Mouse (Mus musculus) midbrain, embryonic 12.5 days (tissue): ENCODE measurements around the gene Aaas. TPM values are rescaled to one million over a fixed set of nuclear protein-coding genes. Genes with fewer than 3 reads are reported as not detected.

Experiments used
- ATAC-seq: fragments of 200-750 bp; cut with Nextera tagmentation; 2 replicates; pipeline ENCODE4 v1.8.0; 2017; ENCODE audit warnings: low read depth, moderate TSS enrichment, moderate library complexity; ENCODE audit not compliant: low FRiP score
- H3K27ac ChIP-seq: fragments of 300-500 bp; sonication (generic); replicated peaks from 2 replicates; pipeline ENCODE4 v1.5.1; 2016; ENCODE audit warnings: mild to moderate bottlenecking
- H3K27me3 ChIP-seq: fragments of 300-500 bp; sonication (generic); 2 replicates; pipeline ENCODE4 v1.6.1; 2016; ENCODE audit warnings: mild to moderate bottlenecking
- H3K36me3 ChIP-seq: fragments of 300-500 bp; sonication (generic); 2 replicates; pipeline ENCODE4 v1.6.1; 2016
- H3K4me1 ChIP-seq: fragments of 300-500 bp; sonication (generic); 2 replicates; pipeline ENCODE4 v1.6.1; 2016
- H3K4me2 ChIP-seq: fragments of 300-500 bp; sonication (generic); replicated peaks from 2 replicates; pipeline ENCODE4 v1.6.1; 2016; ENCODE audit warnings: mild to moderate bottlenecking, moderate library complexity
- H3K4me3 ChIP-seq: fragments of 300-500 bp; sonication (generic); 2 replicates; pipeline ENCODE4 v1.5.1; 2016; ENCODE audit warnings: mild to moderate bottlenecking
- H3K9ac ChIP-seq: fragments of 300-500 bp; sonication (generic); replicated peaks from 2 replicates; pipeline ENCODE4 v1.6.1; 2016; ENCODE audit warnings: mild to moderate bottlenecking, moderate library complexity
- H3K9me3 ChIP-seq: fragments of 300-500 bp; sonication (generic); 2 replicates; pipeline ENCODE4 v1.6.1; 2016; ENCODE audit warnings: mild to moderate bottlenecking
- WGBS: fragments of 180-500 bp; shearing (Covaris S2); methylation state at CpG from one replicate; pipeline ENCODE4 v1.1.7; 2016; 5-methylcytosine and 5-hydroxymethylcytosine counted together
- polyA plus RNA-seq: library from polyadenylated mRNA; unstranded; fragments of >200 nt; fragmentation: Nextera tagmentation; extraction: Ambion mirVana; gene quantifications from 2 replicates; pipeline ENCODE4 v1.2.1, GENCODE M21; 2016

Gene Aaas
- 61.5 and 67.9 TPM in 2 replicates for polyA plus RNA-seq

- peak within 1 kb of the TSS; percentile 58 for H3K27ac ChIP-seq
- WGBS, result under 1% methylated on average over 56 of the region's 56 CpGs
- H3K36me3 ChIP-seq, result peaks cover 20% of the 10 kb centered on the region
- H3K27me3 ChIP-seq, result peaks cover 8% of the 10 kb centered on the region; the same call in 1 of the 2 replicates
- ATAC-seq, result peak; percentile 85
- H3K4me1 ChIP-seq, result peaks cover 13% of the 10 kb centered on the region
- peak within 1 kb of the TSS; percentile 64 for H3K4me3 ChIP-seq
- no peaks in the 10 kb centered on the region for H3K9me3 ChIP-seq
- H3K4me2 ChIP-seq, result peak within 1 kb of the TSS; percentile 76
- H3K9ac ChIP-seq, result peak within 1 kb of the TSS; percentile 68
Observed at GRCm38 (mm10) chr15:102350138-102350941, at the start of gene Aaas. Aaas (minus strand) TSS chr15:102350771.

- Histone ChIP-seq H3K9me3 (no peaks in the 10 kb centered on the region), H3K27ac (peak overlapping the region; percentile 35), H3K4me3 (peak overlapping the region; percentile 43), H3K9ac (peak overlapping the region; percentile 62), H3K27me3 (peaks cover 24% of the 10 kb centered on the region), H3K4me2 (peak overlapping the region; percentile 76), H3K4me1 (peaks cover 17% of the 10 kb centered on the region), H3K36me3 (no peaks in the 10 kb centered on the region)
- 4% methylated on average over 34 of the region's 34 CpGs for WGBS
- ATAC-seq, result peak; percentile 56; the same call in 1 of the 2 replicates
Observed at GRCm38 (mm10) chr15:102399229-102400221, 49.0 kb upstream of the Aaas start.

DNA sequence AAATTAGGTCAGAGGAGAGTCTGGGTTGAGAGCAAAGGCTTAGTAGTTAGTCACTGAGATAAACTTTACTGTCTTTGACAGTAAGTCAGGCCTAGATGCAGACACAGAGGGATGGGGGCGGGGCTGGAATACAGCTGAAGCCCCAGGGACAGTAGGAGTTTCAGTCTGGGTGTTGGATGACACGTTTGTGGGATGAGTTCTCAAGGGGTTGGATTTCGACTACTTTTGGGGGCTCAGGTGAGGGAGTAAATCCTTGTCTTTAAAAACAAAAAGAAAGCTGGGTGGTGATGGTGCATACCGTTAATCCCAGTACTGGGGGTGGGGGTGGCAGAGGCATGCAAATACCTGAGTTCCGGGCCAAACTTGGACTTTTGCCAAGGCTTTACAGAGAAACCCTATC is 48.1 kb upstream of the Aaas start:
- H3K4me3 ChIP-seq, result no peak overlapping the region
- H3K27ac ChIP-seq, result no peak overlapping the region
- 13% methylated on average over 5 of the region's 5 CpGs for WGBS
- ATAC-seq, result no peak
- H3K4me1 ChIP-seq, result peaks cover 22% of the 10 kb centered on the region
- H3K9me3 ChIP-seq, result no peaks in the 10 kb centered on the region
- no peak overlapping the region for H3K9ac ChIP-seq
- H3K36me3 ChIP-seq, result no peaks in the 10 kb centered on the region
- peak overlapping the region; percentile 76; the same call in 1 of the 2 replicates for H3K4me2 ChIP-seq
- H3K27me3 ChIP-seq, result peaks cover 24% of the 10 kb centered on the region

DNA sequence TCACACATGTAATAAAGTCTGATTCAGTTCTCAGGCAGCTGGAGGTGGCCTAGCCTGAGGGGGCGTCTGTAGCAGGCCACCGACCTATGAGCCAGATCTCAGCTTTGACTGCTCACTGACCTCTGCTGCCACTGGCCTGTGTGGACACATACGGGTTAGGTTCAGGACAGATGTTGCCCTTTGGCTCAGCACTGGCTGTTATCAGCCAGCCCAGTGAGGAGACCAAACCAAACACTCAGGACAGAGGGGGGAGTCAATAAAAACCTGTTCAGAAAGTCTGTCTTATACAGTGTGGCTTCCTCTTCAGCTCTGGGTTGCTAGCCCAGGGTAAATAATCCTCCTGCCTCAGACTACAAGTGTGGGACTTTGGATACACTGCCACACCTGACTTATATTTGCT is 44.5 kb upstream of the Aaas start:
- Histone ChIP-seq H3K4me1 (peaks cover 24% of the 10 kb centered on the region), H3K9me3 (no peaks in the 10 kb centered on the region), H3K27ac (no peak overlapping the region), H3K9ac (no peak overlapping the region), H3K36me3 (no peaks in the 10 kb centered on the region), H3K27me3 (peaks cover 31% of the 10 kb centered on the region), H3K4me2 (no peak overlapping the region), H3K4me3 (no peak overlapping the region)
- WGBS, result 13% methylated on average over 3 of the region's 3 CpGs
- no peak for ATAC-seq

DNA sequence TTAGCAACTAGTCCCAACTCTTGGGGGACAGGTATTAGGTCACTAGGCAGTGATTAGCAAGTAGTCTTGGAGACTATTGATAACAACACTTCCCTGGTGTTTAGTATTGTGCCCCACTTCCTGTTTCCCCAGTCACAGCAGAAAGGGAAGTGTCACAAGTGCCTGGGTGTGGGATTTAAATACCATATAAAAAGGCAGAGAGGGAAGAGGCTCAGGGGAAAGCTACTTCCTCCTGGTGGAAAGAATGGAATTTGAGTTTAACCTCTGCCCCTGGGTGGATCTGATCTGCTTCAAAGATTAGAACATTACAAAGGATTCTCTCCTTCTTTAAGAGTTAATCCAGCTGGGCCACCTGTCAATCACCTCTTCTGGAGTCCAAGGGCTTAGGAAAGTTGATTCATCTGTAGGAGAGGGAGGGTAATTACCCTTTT is 43.0 kb upstream of the Aaas start:
- no peak overlapping the region for H3K4me3 ChIP-seq
- peaks cover 10% of the 10 kb centered on the region for H3K4me1 ChIP-seq
- H3K36me3 ChIP-seq, result no peaks in the 10 kb centered on the region
- ATAC-seq, result no peak
- H3K9me3 ChIP-seq, result no peaks in the 10 kb centered on the region
- H3K4me2 ChIP-seq, result no peak overlapping the region
- no peak overlapping the region for H3K9ac ChIP-seq
- 0 out of 2 replicates have a peak overlapping the region, but pooled peaks have one; percentile 1 for H3K27ac ChIP-seq
- H3K27me3 ChIP-seq, result peaks cover 29% of the 10 kb centered on the region

- peaks cover 23% of the 10 kb centered on the region for H3K27me3 ChIP-seq
- no peak overlapping the region for H3K4me2 ChIP-seq
- H3K9me3 ChIP-seq, result no peaks in the 10 kb centered on the region
- no peaks in the 10 kb centered on the region for H3K36me3 ChIP-seq
- 24% methylated on average over 2 of the region's 2 CpGs for WGBS
- ATAC-seq, result no peak
- no peak overlapping the region for H3K27ac ChIP-seq
- no peak overlapping the region for H3K4me3 ChIP-seq
- H3K9ac ChIP-seq, result no peak overlapping the region
- peaks cover 8% of the 10 kb centered on the region for H3K4me1 ChIP-seq
Observed at GRCm38 (mm10) chr15:102392520-102392919, 41.9 kb upstream of the Aaas start.

- Histone ChIP-seq H3K27me3 (peaks cover 7% of the 10 kb centered on the region; the same call in 1 of the 2 replicates), H3K9ac (no peak overlapping the region), H3K4me3 (no peak overlapping the region), H3K4me1 (peaks cover 7% of the 10 kb centered on the region), H3K36me3 (no peaks in the 10 kb centered on the region), H3K27ac (no peak overlapping the region), H3K4me2 (no peak overlapping the region), H3K9me3 (no peaks in the 10 kb centered on the region)
- ATAC-seq, result no peak
- WGBS, result 76% methylated on average over 3 of the region's 3 CpGs
Observed at GRCm38 (mm10) chr15:102388942-102389341, 38.4 kb upstream of the Aaas start.

DNA sequence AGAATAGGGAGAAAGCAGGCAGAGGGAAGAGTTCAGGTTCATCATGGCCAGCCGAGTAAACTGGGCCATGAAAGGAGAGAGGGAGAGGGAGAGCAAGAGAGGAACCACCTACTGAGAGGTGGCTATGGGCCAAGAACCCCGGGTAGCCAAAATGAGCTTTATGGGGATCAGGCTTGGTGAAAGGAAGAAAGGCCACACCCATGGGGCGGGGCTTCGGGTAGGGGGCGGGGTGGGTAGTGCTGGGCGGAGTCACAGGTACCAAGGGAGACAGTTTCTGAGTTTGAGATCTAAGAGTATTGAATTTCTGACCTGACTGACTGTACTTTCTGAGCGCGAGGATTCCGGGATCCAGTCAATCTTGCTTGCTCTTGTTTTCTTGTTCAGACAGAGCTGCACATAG is 36.1 kb upstream of the Aaas start:
- H3K9me3 ChIP-seq, result no peaks in the 10 kb centered on the region
- 53% methylated on average over 9 of the region's 9 CpGs for whole genome bisulfite sequencing
- H3K36me3 ChIP-seq, result no peaks in the 10 kb centered on the region
- no peak for ATAC-seq
- no peaks in the 10 kb centered on the region for H3K4me1 ChIP-seq
- no peak overlapping the region for H3K4me3 ChIP-seq
- H3K4me2 ChIP-seq, result no peak overlapping the region
- H3K27me3 ChIP-seq, result 0 out of 2 replicates have a peak, but pooled peaks cover under 1% of the 10 kb centered on the region
- no peak overlapping the region for H3K9ac ChIP-seq
- H3K27ac ChIP-seq, result no peak overlapping the region

DNA sequence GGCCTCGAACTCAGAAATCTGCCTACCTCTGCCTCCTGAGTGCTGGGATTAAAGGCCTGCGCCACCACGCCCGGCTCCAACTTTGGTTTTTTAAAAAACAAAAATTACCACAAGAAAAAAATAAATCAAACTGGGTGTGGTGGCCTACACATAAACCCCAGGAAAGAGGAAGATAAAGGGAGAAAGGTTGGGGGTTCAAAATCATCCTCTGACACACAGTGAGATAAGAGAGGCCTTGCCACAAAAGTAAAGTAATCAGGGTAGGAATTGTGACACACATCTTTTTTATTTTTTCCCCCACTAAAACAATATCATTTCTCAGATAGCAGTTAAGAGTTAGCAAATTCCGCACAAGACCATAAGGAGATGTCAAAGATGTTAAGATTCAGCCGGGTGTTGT is 33.1 kb upstream of the Aaas start:
- WGBS, result 93% methylated on average over 6 of the region's 6 CpGs
- Histone ChIP-seq H3K9ac (no peak overlapping the region), H3K4me1 (no peaks in the 10 kb centered on the region), H3K27ac (no peak overlapping the region), H3K27me3 (no peaks in the 10 kb centered on the region), H3K4me3 (no peak overlapping the region), H3K36me3 (no peaks in the 10 kb centered on the region), H3K9me3 (no peaks in the 10 kb centered on the region), H3K4me2 (no peak overlapping the region)
- ATAC-seq, result no peak

GRCm38 (mm10) chr15:102381575-102381974 is 31.0 kb upstream of the Aaas start:
- WGBS, result 3% methylated on average over 6 of the region's 7 CpGs
- no peak overlapping the region for H3K9ac ChIP-seq
- no peak overlapping the region for H3K27ac ChIP-seq

DNA sequence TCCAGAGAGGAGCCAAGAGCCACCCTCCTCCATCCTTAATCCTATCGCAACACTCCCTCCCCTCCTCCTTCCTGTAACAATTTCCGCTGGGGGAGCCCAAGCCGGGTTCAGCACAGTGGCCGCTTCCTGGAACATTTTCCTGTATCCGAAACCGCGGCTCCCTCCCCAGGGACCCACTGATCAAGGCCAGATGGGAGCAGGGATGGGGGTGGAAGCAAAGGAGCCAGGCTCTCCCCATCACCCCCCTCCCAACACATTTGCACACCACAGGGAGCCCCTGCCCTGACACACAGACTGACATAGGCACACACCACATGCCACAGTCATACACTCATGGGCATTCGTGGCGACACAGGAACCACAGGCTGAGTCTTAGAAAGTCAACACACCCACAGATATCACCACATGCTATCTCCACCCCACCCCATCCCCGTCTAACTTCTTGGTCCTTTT is 27.3 kb upstream of the Aaas start:
- peaks cover 28% of the 10 kb centered on the region for H3K27me3 ChIP-seq
- WGBS, result 7% methylated on average over 10 of the region's 10 CpGs
- no peaks in the 10 kb centered on the region for H3K36me3 ChIP-seq
- H3K9me3 ChIP-seq, result no peaks in the 10 kb centered on the region
- no peak for ATAC-seq
- peak overlapping the region; percentile 95 for H3K4me2 ChIP-seq
- peak overlapping the region; percentile 21 for H3K9ac ChIP-seq
- H3K27ac ChIP-seq, result no peak overlapping the region
- no peak overlapping the region for H3K4me3 ChIP-seq
- H3K4me1 ChIP-seq, result peaks cover 17% of the 10 kb centered on the region

More at GRCm38 (mm10) chr15:102381575-102381974, 31.0 kb upstream of the Aaas start:
- Histone ChIP-seq H3K36me3 (no peaks in the 10 kb centered on the region), H3K4me3 (no peak overlapping the region), H3K4me2 (no peak overlapping the region), H3K9me3 (no peaks in the 10 kb centered on the region), H3K27me3 (peaks cover 12% of the 10 kb centered on the region), H3K4me1 (peaks cover 11% of the 10 kb centered on the region)
- ATAC-seq, result peak; percentile 81
